Mouse (Mus musculus): ENCODE data around the gene St7. TPM values are rescaled to one million over a fixed set of nuclear protein-coding genes. Genes with fewer than 3 reads are reported as not detected.

St7 gene
- total RNA-seq, 2 experiments from 2014 or later = 16.6 to 16.7 TPM

DNA sequence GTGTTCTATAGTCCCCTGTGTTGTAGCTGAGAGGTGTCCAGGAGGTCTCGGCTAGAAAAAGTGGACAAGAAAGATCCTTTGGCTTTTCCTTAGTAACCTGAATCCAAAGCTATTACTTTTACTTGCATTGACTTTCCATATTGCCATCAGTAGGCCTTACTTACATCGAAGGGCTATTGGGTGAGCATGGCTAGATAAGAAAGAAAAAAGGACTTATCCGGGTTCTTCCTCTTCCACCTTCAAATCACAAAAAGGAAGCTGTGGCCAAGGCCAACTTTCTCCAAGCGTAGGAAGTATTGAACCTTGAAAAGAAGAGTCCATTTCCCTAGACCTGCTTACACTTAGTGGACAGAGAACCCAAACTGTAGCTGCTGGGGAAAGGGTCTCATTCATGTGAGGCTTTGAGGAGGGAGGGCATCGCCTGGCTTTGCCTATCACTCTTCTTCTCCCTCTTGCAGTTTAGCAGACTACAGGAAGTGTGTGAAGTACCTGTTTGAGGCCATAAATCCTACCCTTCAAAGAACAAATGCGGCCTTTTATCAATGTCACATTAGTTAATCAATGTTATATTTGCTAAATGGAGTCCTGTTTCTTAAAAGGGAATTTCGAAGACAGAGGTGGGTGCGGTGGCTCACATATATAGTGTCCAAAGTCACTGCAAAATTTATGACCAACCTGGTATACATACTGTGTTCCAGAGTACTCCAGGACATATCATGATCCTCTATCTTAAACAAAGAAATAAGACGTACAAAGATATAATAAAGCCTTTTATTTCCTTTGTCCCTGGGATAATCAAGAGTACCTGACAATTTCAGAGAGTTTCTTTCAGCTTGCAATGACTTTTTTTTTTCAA, 297.7 kb downstream of the St7 start:
- DNase-seq (ENCODE audit: low spot score) = no peak
- intact Hi-C loops (cut with DNase I) = no loop called here

DNA sequence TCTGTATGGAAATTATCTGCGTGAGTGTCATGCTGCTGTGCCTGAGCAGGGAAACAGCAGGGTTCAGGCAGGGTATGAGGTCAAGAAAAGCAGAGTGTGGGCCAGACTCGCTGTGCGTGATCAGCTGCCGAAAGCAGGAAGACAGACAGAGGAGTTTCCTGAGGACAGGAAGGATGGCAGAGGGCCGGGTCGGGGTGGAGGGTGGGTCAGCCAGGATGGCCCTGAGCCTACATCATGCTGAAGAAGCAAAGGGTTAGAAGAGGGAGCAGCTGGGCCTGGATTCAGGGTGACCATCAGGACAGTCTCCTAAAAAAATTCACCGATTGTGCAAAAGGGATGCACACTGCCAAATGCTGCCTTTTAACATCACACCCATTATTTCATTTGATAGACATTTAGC, 298.9 kb downstream of the St7 start:
- DNase-seq (ENCODE audit: low spot score) = no peak
- intact Hi-C loops (cut with DNase I) = no loop called here

Other genes starting within 250 kb of the St7 start
- gene Met, start 229.1 kb upstream of the St7 start, total RNA-seq (2021) = 1 to 10 TPM; 1.5 to 2.4 TPM
- 100 to 1,000 TPM; 141 to 158 TPM for gene Capza2, start 56.7 kb upstream of the St7 start, total RNA-seq (2021)